Mouse (Mus musculus) limb, embryonic 11.5 days (tissue): ENCODE results near the gene Cd3g. TPM values are rescaled to one million over a fixed set of nuclear protein-coding genes. Genes with fewer than 3 reads are reported as not detected.
A peak's percentile ranks its signal among the peaks of the same experiment; 100 is the strongest.

Experiments
- ATAC-seq: fragments of 200-750 bp; cut with Nextera tagmentation; 2 replicates; pipeline ENCODE4 v1.8.0; 2017; ENCODE audit warnings: low read depth; ENCODE audit not compliant: insufficient number of reproducible peaks, low FRiP score, low TSS enrichment
- DNase-seq: peaks from one replicate; pipeline ENCODE4 v3.0.0-alpha.2; 2015; ENCODE audit warnings: low spot score
- H3K27ac ChIP-seq: fragments of 300-500 bp; sonication (generic); replicated peaks from 2 replicates; pipeline ENCODE4 v1.5.1; 2014; ENCODE audit warnings: low read depth, mild to moderate bottlenecking, low read length
- H3K27me3 ChIP-seq: fragments of 300-500 bp; sonication (generic); 2 replicates; pipeline ENCODE4 v1.6.1; 2014; ENCODE audit warnings: mild to moderate bottlenecking, low read length, mixed read lengths; ENCODE audit not compliant: control insufficient read depth, insufficient read depth
- H3K36me3 ChIP-seq: fragments of 300-500 bp; sonication (generic); 2 replicates; pipeline ENCODE4 v1.6.1; 2014; ENCODE audit warnings: mild to moderate bottlenecking, low read length, moderate library complexity, mixed read lengths; ENCODE audit not compliant: control insufficient read depth, insufficient read depth
- H3K4me1 ChIP-seq: fragments of 300-500 bp; sonication (generic); 2 replicates; pipeline ENCODE4 v1.6.1; 2014; ENCODE audit warnings: low read length, mixed read lengths; ENCODE audit not compliant: control insufficient read depth, insufficient read depth
- H3K4me2 ChIP-seq: fragments of 300-500 bp; sonication (generic); 2 replicates; pipeline ENCODE4 v1.6.1; 2014; ENCODE audit warnings: low read depth, mild to moderate bottlenecking, moderate library complexity; ENCODE audit not compliant: severe bottlenecking
- H3K4me3 ChIP-seq: fragments of 300-500 bp; sonication (generic); 2 replicates; pipeline ENCODE4 v1.5.1; 2014; ENCODE audit warnings: low read depth, low read length
- H3K9ac ChIP-seq: fragments of 300-500 bp; sonication (generic); 2 replicates; pipeline ENCODE4 v1.6.1; 2014; ENCODE audit warnings: mild to moderate bottlenecking, low read length
- H3K9me3 ChIP-seq: fragments of 300-500 bp; sonication (generic); 2 replicates; pipeline ENCODE4 v1.6.1; 2016; ENCODE audit warnings: low read length; ENCODE audit not compliant: control insufficient read depth
- WGBS: fragments of 180-500 bp; shearing (Covaris S2); extraction: QIAGEN DNeasy Blood & Tissue Kit; methylation state at CpG from one replicate; pipeline ENCODE4 v1.1.7; 2014; 5-methylcytosine and 5-hydroxymethylcytosine counted together
- polyA plus RNA-seq: library from polyadenylated mRNA; unstranded; fragments of >200 nt; fragmentation: Nextera tagmentation; extraction: Ambion mirVana; gene quantifications from 2 replicates; pipeline ENCODE4 v1.2.1, GENCODE M21; 2014

Cd3g gene
- 0.33 and 0.37 TPM in 2 replicates for polyA plus RNA-seq

- no peak within 1 kb of the TSS for H3K4me3 ChIP-seq
- WGBS = 68% methylated on average over 3 of the region's 3 CpGs
- DNase-seq (no peak), ATAC-seq (no peak)
- no peaks in the 10 kb centered on the region for H3K4me1 ChIP-seq
- H3K9ac ChIP-seq = no peak within 1 kb of the TSS
- no peaks in the 10 kb centered on the region for H3K36me3 ChIP-seq
- H3K27me3 ChIP-seq = no peaks in the 10 kb centered on the region
- no peak within 1 kb of the TSS for H3K4me2 ChIP-seq
- no peaks in the 10 kb centered on the region for H3K9me3 ChIP-seq
- H3K27ac ChIP-seq = no peak within 1 kb of the TSS
These were observed at the start of gene Cd3g for GRCm38 (mm10) chr9:44980242-44980641. Cd3g (minus strand) TSS chr9:44980431.

GRCm38 (mm10) chr9:45027376-45027775 is 47.1 kb upstream of the Cd3g start:
- WGBS = 70% methylated on average over 8 of the region's 8 CpGs
- Histone ChIP-seq H3K4me3 (no peak overlapping the region), H3K27ac (no peak overlapping the region), H3K9me3 (no peaks in the 10 kb centered on the region), H3K4me1 (no peaks in the 10 kb centered on the region), H3K36me3 (no peaks in the 10 kb centered on the region), H3K9ac (no peak overlapping the region), H3K4me2 (no peak overlapping the region), H3K27me3 (no peaks in the 10 kb centered on the region)
- DNase-seq = no peak
- ATAC-seq = no peak

- no peak overlapping the region for H3K4me2 ChIP-seq
- H3K9ac ChIP-seq = no peak overlapping the region
- no peaks in the 10 kb centered on the region for H3K4me1 ChIP-seq
- H3K36me3 ChIP-seq = no peaks in the 10 kb centered on the region
- H3K27me3 ChIP-seq = no peaks in the 10 kb centered on the region
- 73% methylated on average over 2 of the region's 2 CpGs for WGBS
- H3K9me3 ChIP-seq = no peaks in the 10 kb centered on the region
- H3K27ac ChIP-seq = no peak overlapping the region
- ATAC-seq (no peak), DNase-seq (no peak)
- H3K4me3 ChIP-seq = no peak overlapping the region
These were observed 44.0 kb upstream of the Cd3g start for GRCm38 (mm10) chr9:45024187-45024586.

- H3K4me3 ChIP-seq = no peak overlapping the region
- no peak overlapping the region for H3K9ac ChIP-seq
- ATAC-seq (no peak), DNase-seq (no peak)
- H3K27me3 ChIP-seq = no peaks in the 10 kb centered on the region
- no peak overlapping the region for H3K4me2 ChIP-seq
- 65% methylated on average over 3 of the region's 3 CpGs for WGBS
- no peaks in the 10 kb centered on the region for H3K9me3 ChIP-seq
- H3K4me1 ChIP-seq = no peaks in the 10 kb centered on the region
- no peak overlapping the region for H3K27ac ChIP-seq
- H3K36me3 ChIP-seq = no peaks in the 10 kb centered on the region
These were observed 43.4 kb upstream of the Cd3g start for GRCm38 (mm10) chr9:45023638-45024037.

- Histone ChIP-seq H3K9me3 (no peaks in the 10 kb centered on the region), H3K4me1 (no peaks in the 10 kb centered on the region), H3K36me3 (no peaks in the 10 kb centered on the region), H3K4me2 (no peak overlapping the region), H3K9ac (no peak overlapping the region), H3K4me3 (no peak overlapping the region), H3K27me3 (no peaks in the 10 kb centered on the region), H3K27ac (no peak overlapping the region)
- DNase-seq (peak; percentile 76), ATAC-seq (no peak)
- 8% methylated on average over 3 of the region's 3 CpGs for WGBS
These were observed 42.6 kb upstream of the Cd3g start for GRCm38 (mm10) chr9:45022800-45023199.

- no peak for ATAC-seq
- WGBS = 85% methylated on average over 11 of the region's 11 CpGs
- H3K4me3 ChIP-seq = no peak overlapping the region
- no peaks in the 10 kb centered on the region for H3K9me3 ChIP-seq
- H3K4me2 ChIP-seq = no peak overlapping the region
- no peak for DNase-seq
- H3K27ac ChIP-seq = no peak overlapping the region
- H3K4me1 ChIP-seq = no peaks in the 10 kb centered on the region
- no peaks in the 10 kb centered on the region for H3K36me3 ChIP-seq
- no peaks in the 10 kb centered on the region for H3K27me3 ChIP-seq
- no peak overlapping the region for H3K9ac ChIP-seq
These were observed 37.8 kb upstream of the Cd3g start for GRCm38 (mm10) chr9:45018031-45018430.

GRCm38 (mm10) chr9:45015841-45016240 is 35.6 kb upstream of the Cd3g start:
- 70% methylated on average over 3 of the region's 3 CpGs for WGBS
- ATAC-seq (no peak), DNase-seq (no peak)
- H3K9ac ChIP-seq = no peak overlapping the region
- H3K36me3 ChIP-seq = no peaks in the 10 kb centered on the region
- no peaks in the 10 kb centered on the region for H3K9me3 ChIP-seq
- no peaks in the 10 kb centered on the region for H3K27me3 ChIP-seq
- H3K4me3 ChIP-seq = no peak overlapping the region
- H3K4me2 ChIP-seq = no peak overlapping the region
- no peaks in the 10 kb centered on the region for H3K4me1 ChIP-seq
- no peak overlapping the region for H3K27ac ChIP-seq

- H3K4me1 ChIP-seq = no peaks in the 10 kb centered on the region
- no peak for ATAC-seq
- WGBS = 30% methylated on average over 2 of the region's 2 CpGs
These were observed 34.6 kb upstream of the Cd3g start for GRCm38 (mm10) chr9:45014879-45015278.

GRCm38 (mm10) chr9:45011291-45011690 is 31.1 kb upstream of the Cd3g start:
- Histone ChIP-seq H3K9me3 (0 out of 2 replicates have a peak, but pooled peaks cover 2% of the 10 kb centered on the region), H3K4me1 (no peaks in the 10 kb centered on the region), H3K4me3 (no peak overlapping the region), H3K27me3 (no peaks in the 10 kb centered on the region), H3K9ac (no peak overlapping the region), H3K36me3 (no peaks in the 10 kb centered on the region), H3K27ac (no peak overlapping the region), H3K4me2 (no peak overlapping the region)
- 50% methylated on average over 6 of the region's 6 CpGs for WGBS
- ATAC-seq (no peak), DNase-seq (no peak)

More at GRCm38 (mm10) chr9:45014879-45015278, 34.6 kb upstream of the Cd3g start:
- H3K4me3 ChIP-seq = no peak overlapping the region
- no peak overlapping the region for H3K4me2 ChIP-seq
- H3K27me3 ChIP-seq = no peaks in the 10 kb centered on the region
- no peak for DNase-seq
- no peaks in the 10 kb centered on the region for H3K36me3 ChIP-seq
- H3K27ac ChIP-seq = no peak overlapping the region
- H3K9ac ChIP-seq = no peak overlapping the region
- H3K9me3 ChIP-seq = no peaks in the 10 kb centered on the region
